Mouse (Mus musculus) CD4-positive, CD25-positive, alpha-beta regulatory T cell, adult 9 weeks (primary cell): ENCODE results near the gene Chic2. TPM values are rescaled to one million over a fixed set of nuclear protein-coding genes. Genes with fewer than 3 reads are reported as not detected.

Experiments used
- polyA plus RNA-seq: library from polyadenylated mRNA; unstranded; fragments of 100-300 nt; shearing (Covaris generic); gene quantifications from one replicate; pipeline ENCODE4 v1.2.1, GENCODE M21; 2017

The Chic2 gene
- 5.8 TPM for polyA plus RNA-seq

GRCm38 (mm10) chr5:75044310-75044904, at the start of gene Chic2:
Gene Chic2, minus strand, starts transcription at chr5:75044774.

GRCm38 (mm10) chr5:75075383-75075941, 30.9 kb upstream of the Chic2 start, which contains the start of gene Gsx2:
Gene Gsx2, plus strand, starts transcription at chr5:75075601.

Other genes starting within 250 kb of the Chic2 start
- not detected for gene Gsx2, start 30.8 kb upstream of the Chic2 start, polyA plus RNA-seq
- gene Pdgfra, start 107.5 kb upstream of the Chic2 start, polyA plus RNA-seq, result not detected